Mouse (Mus musculus) liver, postnatal 0 days (tissue): Measurements from ENCODE around the gene Il20ra.

Source experiments
- CTCF ChIP-seq: sonication (generic); IDR thresholded peaks from 2 replicates; pipeline ENCODE4 v1.5.1; 2016; ENCODE audit warnings: antibody characterized with exemption, low read depth
- EP300 ChIP-seq: IDR thresholded peaks from 2 replicates; pipeline ENCODE4 v1.6.1; 2016; ENCODE audit warnings: antibody characterized with exemption, low read depth, mild to moderate bottlenecking

- TF ChIP-seq CTCF (no peak), EP300 (no peak)
Measured at GRCm38 (mm10) chr10:19687686-19688085, 24.7 kb upstream of the Il20ra start.
